Mouse (Mus musculus) spleen, postnatal 36 days (tissue): Measurements from ENCODE around the gene Camk2n2.
"Not testable (repeated sequence)": the region's sequence is repeated elsewhere in the genome, so short reads cannot be mapped to it uniquely, and the experiment has no call there.

Source experiments
- DNase-seq, 2 experiments: peaks; one replicate each; pipeline ENCODE4 v3.0.0; 2022; ENCODE audit warnings: low spot score in 2 of 2, mixed read lengths in 1 of 2

Gene Camk2n2

GRCm38 (mm10) chr16:20621191-20621990 lies at the start of gene Camk2n2:
Gene Camk2n2, minus strand, starts transcription at chr16:20621287.
- DNase-seq = peak; percentile 47 to 54

- no peak for DNase-seq
Observed at GRCm38 (mm10) chr16:20670291-20670690, 49.2 kb upstream of the Camk2n2 start.

- DNase-seq = not testable (repeated sequence)
Observed at GRCm38 (mm10) chr16:20668013-20668412, 46.9 kb upstream of the Camk2n2 start, which contains the start of gene Eif4g1. Gene Eif4g1, plus strand, starts transcription at chr16:20668313.

- DNase-seq = no peak
Observed at GRCm38 (mm10) chr16:20657661-20658060, 36.6 kb upstream of the Camk2n2 start.

- DNase-seq = no peak
Observed at GRCm38 (mm10) chr16:20653315-20653714, 32.2 kb upstream of the Camk2n2 start.

GRCm38 (mm10) chr16:20651947-20652310 lies 30.8 kb upstream of the Camk2n2 start:
- no peak for DNase-seq

GRCm38 (mm10) chr16:20651076-20651946 lies 30.2 kb upstream of the Camk2n2 start, which contains the start of gene Psmd2:
Gene Psmd2, plus strand, starts transcription at chr16:20651652.
- peak; percentile 90 to 92 for DNase-seq

- DNase-seq = no peak
Observed at GRCm38 (mm10) chr16:20643911-20644310, 22.8 kb upstream of the Camk2n2 start.

GRCm38 (mm10) chr16:20642161-20642560 lies 21.1 kb upstream of the Camk2n2 start:
- DNase-seq = peak; percentile 23 to 25

- DNase-seq = no peak
Observed at GRCm38 (mm10) chr16:20638367-20638766, 17.3 kb upstream of the Camk2n2 start.

GRCm38 (mm10) chr16:20637410-20637809 lies 16.3 kb upstream of the Camk2n2 start:
- DNase-seq = no peak

- no peak for DNase-seq
Observed at GRCm38 (mm10) chr16:20629731-20630634, 8.9 kb upstream of the Camk2n2 start, which contains the start of gene Ece2. Gene Ece2, plus strand, starts transcription at chr16:20629828.

GRCm38 (mm10) chr16:20628871-20629391 lies 7.8 kb upstream of the Camk2n2 start:
- no peak for DNase-seq

- DNase-seq = no peak
Observed at GRCm38 (mm10) chr16:20623211-20623610, 2.1 kb upstream of the Camk2n2 start.

- peak in 1 of 2 experiments; percentile 21 for DNase-seq
Observed at GRCm38 (mm10) chr16:20621991-20622685, 1.1 kb upstream of the Camk2n2 start.

GRCm38 (mm10) chr16:20620751-20621190 lies 316 bp downstream of the Camk2n2 start:
- DNase-seq = no peak

- no peak for DNase-seq
Observed at GRCm38 (mm10) chr16:20620399-20620735, 720 bp downstream of the Camk2n2 start.

- DNase-seq = no peak
Observed at GRCm38 (mm10) chr16:20619541-20620398, 1.3 kb downstream of the Camk2n2 start.
